Mouse (Mus musculus) forebrain, embryonic 13.5 days (tissue): Measurements from ENCODE around the gene Gpr108. TPM values are rescaled to one million over a fixed set of nuclear protein-coding genes. Genes with fewer than 3 reads are reported as not detected.

Experiments
- ATAC-seq: fragments of 200-750 bp; cut with Nextera tagmentation; 2 replicates; pipeline ENCODE4 v1.8.0; 2017
- H3K27ac ChIP-seq: fragments of 300-500 bp; sonication (generic); 2 replicates; pipeline ENCODE4 v1.5.1; 2015; ENCODE audit warnings: inconsistent platforms, mild to moderate bottlenecking, moderate library complexity
- H3K27me3 ChIP-seq: fragments of 300-500 bp; sonication (generic); 2 replicates; pipeline ENCODE4 v1.6.1; 2015; ENCODE audit warnings: mild to moderate bottlenecking, inconsistent platforms
- H3K36me3 ChIP-seq: fragments of 300-500 bp; sonication (generic); 2 replicates; pipeline ENCODE4 v1.6.1; 2015; ENCODE audit warnings: mild to moderate bottlenecking, inconsistent platforms; ENCODE audit not compliant: poor library complexity, severe bottlenecking
- H3K4me1 ChIP-seq: fragments of 300-500 bp; sonication (generic); 2 replicates; pipeline ENCODE4 v1.6.1; 2015; ENCODE audit warnings: inconsistent platforms
- H3K4me2 ChIP-seq: fragments of 300-500 bp; sonication (generic); 2 replicates; pipeline ENCODE4 v1.6.1; 2015; ENCODE audit warnings: inconsistent platforms, mild to moderate bottlenecking, moderate library complexity
- H3K4me3 ChIP-seq: fragments of 300-500 bp; sonication (generic); 2 replicates; pipeline ENCODE4 v1.5.1; 2015; ENCODE audit warnings: mild to moderate bottlenecking, inconsistent platforms
- H3K9ac ChIP-seq: fragments of 300-500 bp; sonication (generic); 2 replicates; pipeline ENCODE4 v1.6.1; 2015; ENCODE audit warnings: mild to moderate bottlenecking, inconsistent platforms
- H3K9me3 ChIP-seq: fragments of 300-500 bp; sonication (generic); replicated peaks from 2 replicates; pipeline ENCODE4 v1.6.1; 2016; ENCODE audit warnings: inconsistent platforms
- WGBS: fragments of 180-500 bp; shearing (Covaris S2); methylation state at CpG from one replicate; pipeline ENCODE4 v1.1.7; 2015; 5-methylcytosine and 5-hydroxymethylcytosine counted together
- microRNA-seq: library from miRNA; unstranded; fragments of <30 nt; microRNA quantifications from one replicate; pipeline ENCODE4, GENCODE M21; 2016
- polyA plus RNA-seq: library from polyadenylated mRNA; unstranded; fragments of >200 nt; fragmentation: Nextera tagmentation; extraction: Ambion mirVana; gene quantifications from 2 replicates; pipeline ENCODE4 v1.2.1, GENCODE M21; 2015

Gene Gpr108
- polyA plus RNA-seq, 1 experiment from 2014 or later, result 17.8 TPM

GRCm38 (mm10) chr17:57185641-57186040, 62.6 kb downstream of the Gpr108 start:
- no peak for ATAC-seq
- Histone ChIP-seq H3K27me3 (no peaks in the 10 kb centered on the region), H3K4me1 (no peaks in the 10 kb centered on the region), H3K4me2 (no peak overlapping the region), H3K4me3 (no peak overlapping the region), H3K27ac (no peak overlapping the region), H3K9ac (no peak overlapping the region), H3K9me3 (no peaks in the 10 kb centered on the region), H3K36me3 (no peaks in the 10 kb centered on the region)
- 73% methylated on average over 2 of the region's 2 CpGs for WGBS

Small RNA genes lying within 50 kb of the gene (microRNA-seq; reads per million reads assigned to microRNA genes)
- not detected for gene Mir6978

Other genes starting within 250 kb of the Gpr108 start
- gene Pspn, start 248.4 kb downstream of the Gpr108 start, polyA plus RNA-seq, result 0.43 TPM in 1 of 2 replicates, not detected in the other
- gene Gtf2f1, start 237.2 kb downstream of the Gpr108 start, polyA plus RNA-seq, result 77.6 and 85.6 TPM in 2 replicates
- gene Gm17949, start 237.0 kb downstream of the Gpr108 start, polyA plus RNA-seq, result 0.52 and 0.54 TPM in 2 replicates
- 36.4 and 39.1 TPM in 2 replicates for gene Khsrp, start 216.9 kb downstream of the Gpr108 start, polyA plus RNA-seq
- not detected in 2 replicates for gene Slc25a41, start 206.8 kb downstream of the Gpr108 start, polyA plus RNA-seq
- gene Crb3, start 189.3 kb downstream of the Gpr108 start, polyA plus RNA-seq, result 0.68 and 2.1 TPM in 2 replicates
- 18.8 and 21.6 TPM in 2 replicates for gene Slc25a23, start 188.6 kb downstream of the Gpr108 start, polyA plus RNA-seq
- gene Dennd1c, start 169.9 kb downstream of the Gpr108 start, polyA plus RNA-seq, result 4.7 and 4.8 TPM in 2 replicates
- 148 and 161 TPM in 2 replicates for gene Tubb4a, start 160.7 kb downstream of the Gpr108 start, polyA plus RNA-seq
- gene Tnfsf9, start 143.1 kb downstream of the Gpr108 start, polyA plus RNA-seq, result 9.2 and 9.7 TPM in 2 replicates
- gene Cd70, start 98.7 kb downstream of the Gpr108 start, polyA plus RNA-seq, result not detected in 2 replicates
- gene Tnfsf14, start 54.3 kb downstream of the Gpr108 start, polyA plus RNA-seq, result not detected in 2 replicates
- gene C3, start 20.3 kb downstream of the Gpr108 start, polyA plus RNA-seq, result 0.18 and 0.53 TPM in 2 replicates
- gene Trip10, start 1.0 kb upstream of the Gpr108 start, polyA plus RNA-seq, result 18.7 and 21.7 TPM in 2 replicates
- 0.61 and 0.82 TPM in 2 replicates for gene Vav1, start 30.7 kb upstream of the Gpr108 start, polyA plus RNA-seq
- 1.6 and 1.8 TPM in 2 replicates for gene Adgre1, start 110.2 kb upstream of the Gpr108 start, polyA plus RNA-seq